Mouse (Mus musculus) 3134 (cell line): ENCODE measurements around the gene Bmpr1b.
A peak's percentile ranks its signal among the peaks of the same experiment; 100 is the strongest.

Source experiments
- DNase-seq: peaks from one replicate; pipeline ENCODE4 v3.0.0-alpha.2; 2011; ENCODE audit warnings: low spot score; ENCODE audit not compliant: insufficient read length; ENCODE audit errors: extremely low read depth

Bmpr1b gene

DNA sequence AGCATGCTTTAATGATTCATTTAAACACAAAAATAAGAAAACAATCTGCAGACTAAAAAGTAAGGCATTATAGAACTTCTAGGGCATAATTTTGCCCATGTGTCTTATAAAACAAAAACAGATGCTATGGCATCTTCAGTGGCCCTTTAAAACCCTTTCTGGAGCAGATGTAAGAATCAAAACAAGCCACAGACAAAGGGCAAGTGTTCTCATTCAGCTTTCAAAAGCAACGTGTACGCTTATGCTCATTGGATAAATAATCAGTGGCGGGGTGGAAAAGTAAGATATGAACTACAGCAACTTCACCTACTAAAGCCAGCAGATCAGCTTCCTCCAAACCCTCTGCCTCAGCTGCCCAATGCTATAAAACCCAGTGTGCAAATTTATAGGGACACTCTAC lies 249.6 kb downstream of the Bmpr1b start:
- no peak for DNase-seq

- no peak for DNase-seq
Measured at GRCm38 (mm10) chr3:141917166-141917565, 252.1 kb downstream of the Bmpr1b start.

DNA sequence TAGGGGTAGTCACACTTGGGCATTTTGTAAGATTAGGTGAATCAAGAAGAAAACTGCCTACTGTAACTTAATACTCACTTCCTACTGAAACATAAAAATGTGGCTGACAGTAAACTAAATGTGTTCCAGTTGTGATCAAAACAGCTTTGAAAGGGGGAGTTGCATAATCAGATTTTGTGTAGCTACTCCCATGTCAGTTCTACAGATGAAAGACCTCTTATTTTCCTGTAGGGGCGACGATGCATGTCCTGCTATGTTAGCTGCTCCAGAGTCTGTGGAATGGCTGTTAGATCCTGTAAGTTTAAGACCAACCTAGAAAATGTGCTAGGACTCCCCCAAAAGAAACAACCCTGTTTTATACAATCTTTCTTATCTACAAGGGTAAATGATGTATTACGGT lies 253.2 kb downstream of the Bmpr1b start:
- DNase-seq = no peak

GRCm38 (mm10) chr3:141914588-141914987 lies 254.6 kb downstream of the Bmpr1b start:
- DNase-seq = no peak

- no peak for DNase-seq
Measured at GRCm38 (mm10) chr3:141909136-141909535, 260.1 kb downstream of the Bmpr1b start.

GRCm38 (mm10) chr3:141905903-141906623 lies 263.2 kb downstream of the Bmpr1b start:
- no peak for DNase-seq

DNA sequence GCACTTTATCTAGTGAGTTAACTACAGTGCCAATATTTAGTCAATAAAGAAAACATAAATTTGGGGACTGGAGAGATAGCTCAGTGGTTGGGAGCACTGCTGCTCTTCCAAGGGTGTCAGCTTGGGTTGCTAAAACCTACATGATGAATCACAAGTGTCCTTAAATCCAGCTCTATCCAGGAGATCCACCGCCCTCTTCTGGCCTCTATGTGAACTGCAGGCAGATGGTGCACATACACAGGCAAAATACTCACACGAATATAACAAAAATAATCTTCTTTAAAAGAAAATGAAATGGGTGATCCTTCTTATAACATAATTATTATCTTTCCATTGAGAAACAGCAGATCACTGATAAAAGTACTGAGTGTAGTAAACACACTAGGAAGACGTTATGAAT lies 268.9 kb downstream of the Bmpr1b start:
- no peak for DNase-seq

- no peak for DNase-seq
Measured at GRCm38 (mm10) chr3:141899521-141899920, 269.7 kb downstream of the Bmpr1b start.

GRCm38 (mm10) chr3:141897698-141898097 lies 271.5 kb downstream of the Bmpr1b start:
- DNase-seq = no peak

- no peak for DNase-seq
Measured at GRCm38 (mm10) chr3:141896870-141897554, 272.2 kb downstream of the Bmpr1b start.

DNA sequence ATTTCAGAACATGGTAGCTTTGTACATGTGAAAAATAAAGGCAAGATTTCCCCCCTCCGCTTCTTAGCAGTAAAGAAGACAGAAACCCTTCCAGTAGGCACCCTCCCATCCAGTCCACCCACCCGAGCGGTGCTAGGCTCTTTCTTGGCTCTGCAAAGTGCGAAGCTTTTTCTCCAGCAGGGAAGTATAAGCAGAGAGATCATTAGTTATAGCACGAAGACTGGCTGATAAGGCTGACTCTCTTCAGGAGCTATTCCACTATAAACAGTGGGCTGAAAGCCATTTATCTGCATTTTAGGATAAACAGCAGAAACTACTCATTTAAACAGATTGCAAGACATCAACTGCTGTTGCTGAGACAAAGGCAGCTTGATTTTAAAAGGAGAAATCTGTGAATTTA lies 274.1 kb downstream of the Bmpr1b start:
- no peak for DNase-seq

- no peak for DNase-seq
Measured at GRCm38 (mm10) chr3:141890668-141891067, 278.6 kb downstream of the Bmpr1b start.

- no peak for DNase-seq
Measured at GRCm38 (mm10) chr3:141887476-141888274, 281.6 kb downstream of the Bmpr1b start.

- no peak for DNase-seq
Measured at GRCm38 (mm10) chr3:141884190-141884589, 285.0 kb downstream of the Bmpr1b start.

GRCm38 (mm10) chr3:141882496-141882895 lies 286.7 kb downstream of the Bmpr1b start:
- no peak for DNase-seq

DNA sequence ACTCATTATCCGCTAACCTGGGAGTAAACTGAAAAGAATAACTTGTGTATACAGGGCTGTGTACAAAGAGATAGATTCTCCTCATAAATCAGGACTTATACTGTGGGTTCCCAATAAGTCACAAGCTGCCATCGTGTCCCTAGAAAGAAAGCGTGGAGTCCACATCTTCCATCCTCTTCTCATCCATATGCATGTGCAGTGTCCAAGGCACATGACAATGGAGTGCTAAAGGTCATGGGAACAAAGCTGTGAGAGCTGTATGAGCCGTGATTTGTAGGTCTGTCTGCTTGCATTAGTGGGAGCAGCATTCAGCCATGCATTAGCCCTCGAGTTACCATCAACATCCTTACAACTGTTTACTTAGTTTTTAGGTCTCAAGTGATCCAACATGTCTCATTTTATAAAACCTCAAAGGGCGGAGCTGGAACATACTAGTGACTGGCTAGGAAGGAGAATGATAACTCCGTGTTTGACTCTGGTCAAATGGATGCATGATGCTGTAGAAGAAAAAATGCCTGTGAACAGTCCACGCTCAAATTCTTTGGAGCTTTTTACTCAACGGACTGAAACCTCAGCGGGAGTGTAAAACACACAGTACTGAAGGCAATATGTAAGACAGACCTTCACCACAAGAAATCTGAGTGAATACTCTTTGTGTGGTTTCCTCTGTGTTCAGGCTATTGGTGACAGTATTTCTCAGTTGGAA lies 296.7 kb downstream of the Bmpr1b start:
- no peak for DNase-seq

DNA sequence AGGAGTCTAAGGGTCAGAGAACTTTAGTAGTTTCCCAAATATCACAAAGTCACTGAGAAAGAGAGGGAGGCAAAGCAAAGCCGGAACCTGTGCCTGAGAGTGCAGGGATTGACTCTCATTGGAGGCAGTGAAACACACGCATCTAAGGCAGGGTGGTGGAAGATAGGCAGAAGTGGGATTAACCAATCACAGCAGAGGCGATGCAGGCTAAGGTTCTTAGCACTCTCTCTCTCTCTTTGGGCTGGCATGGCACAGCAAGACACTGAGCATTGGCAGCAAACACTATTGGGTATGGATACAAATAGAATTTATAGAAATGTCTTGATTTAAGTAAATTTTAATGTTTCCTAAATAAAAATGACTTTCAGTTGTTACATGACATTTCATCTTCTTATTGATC lies 297.4 kb downstream of the Bmpr1b start:
- DNase-seq = no peak

DNA sequence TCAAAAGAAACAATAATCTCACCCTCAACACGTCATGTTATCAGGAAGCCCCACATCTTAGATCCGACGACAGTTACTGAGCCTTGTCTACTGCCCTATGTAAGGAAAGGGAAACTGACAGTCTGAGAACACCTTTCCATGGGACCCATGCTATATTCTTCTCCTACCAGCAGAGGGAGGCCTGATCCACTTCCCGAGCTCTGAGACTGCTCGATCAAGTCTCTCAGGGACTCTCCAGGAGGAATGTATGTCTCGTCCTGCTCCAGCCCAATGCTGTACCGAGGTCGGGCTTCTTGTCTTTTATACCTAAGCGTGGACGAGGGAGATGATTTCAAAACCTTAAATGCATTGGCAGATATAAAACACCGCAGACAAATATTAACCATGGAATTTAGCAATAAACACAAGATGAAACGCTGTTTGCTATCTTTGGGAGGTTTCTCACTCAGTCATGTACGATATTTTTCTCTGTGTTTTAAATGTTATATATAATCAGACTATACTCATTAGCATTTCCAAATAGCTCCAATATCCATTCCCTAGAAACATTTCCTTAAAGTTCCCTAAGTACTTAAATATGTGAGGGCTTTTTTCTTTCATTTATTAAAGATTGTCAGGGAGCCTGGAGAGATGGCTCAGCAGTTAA lies 306.3 kb downstream of the Bmpr1b start:
- peak; percentile 7 for DNase-seq

GRCm38 (mm10) chr3:141857123-141857522 lies 312.1 kb downstream of the Bmpr1b start:
- DNase-seq = no peak

- DNase-seq = no peak
Measured at GRCm38 (mm10) chr3:141854339-141854738, 314.9 kb downstream of the Bmpr1b start.
